Mouse (Mus musculus): ENCODE results near the gene Usp16. TPM values are rescaled to one million over a fixed set of nuclear protein-coding genes. Genes with fewer than 3 reads are reported as not detected.
A peak's percentile ranks its signal among the peaks of the same experiment; 100 is the strongest.

The Usp16 gene
- total RNA-seq (2021): 10 to 100 TPM; 23.4 to 32.3 TPM
- long read RNA-seq, experiment 1, transcript Usp16-201 (18 exons, 3,205 nt): major isoform, 6 of 16 reads
- long read RNA-seq, experiment 1, partial matches to known transcripts: 3 of 16 reads
- long read RNA-seq, experiment 1, other reads (novel, unspliced or antisense): 3 of 16 reads
- long read RNA-seq, experiment 2, transcript Usp16-201 (18 exons, 3,205 nt): major isoform, 7 of 16 reads
- long read RNA-seq, experiment 2, partial matches to known transcripts: 3 of 16 reads
- long read RNA-seq, experiment 2, other reads (novel, unspliced or antisense): 5 of 16 reads

GRCm38 (mm10) chr16:87454419-87455179, at the start of gene Usp16:
TSS of gene Usp16 (plus strand) at chr16:87454703.
- peak; percentile 95 for DNase-seq
- intact Hi-C loops (cut with DNase I; ENCODE audit: low total_unique reads): no loop called here

DNA sequence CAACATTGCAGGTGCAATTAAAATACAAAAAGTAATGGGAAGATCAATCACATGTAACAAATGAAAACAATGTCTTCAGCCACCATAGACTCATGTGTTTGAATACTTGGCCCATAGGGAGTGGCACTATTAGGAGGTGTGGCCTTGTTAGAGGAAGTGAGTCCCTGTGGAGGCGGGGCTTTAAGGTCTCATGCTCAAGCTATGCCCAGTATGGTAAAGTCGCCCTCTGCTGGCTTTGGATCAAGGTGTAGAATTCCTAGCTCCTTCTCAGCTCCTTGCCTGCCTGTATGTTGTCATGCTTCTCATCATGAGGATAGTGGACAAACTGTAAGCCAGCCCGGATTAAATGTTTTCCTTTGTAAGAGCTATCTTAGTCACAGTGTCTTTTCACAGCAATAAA, 49.5 kb upstream of the Usp16 start:
- DNase-seq: no peak
- intact Hi-C loops (cut with DNase I; ENCODE audit: low total_unique reads): no loop called here

DNA sequence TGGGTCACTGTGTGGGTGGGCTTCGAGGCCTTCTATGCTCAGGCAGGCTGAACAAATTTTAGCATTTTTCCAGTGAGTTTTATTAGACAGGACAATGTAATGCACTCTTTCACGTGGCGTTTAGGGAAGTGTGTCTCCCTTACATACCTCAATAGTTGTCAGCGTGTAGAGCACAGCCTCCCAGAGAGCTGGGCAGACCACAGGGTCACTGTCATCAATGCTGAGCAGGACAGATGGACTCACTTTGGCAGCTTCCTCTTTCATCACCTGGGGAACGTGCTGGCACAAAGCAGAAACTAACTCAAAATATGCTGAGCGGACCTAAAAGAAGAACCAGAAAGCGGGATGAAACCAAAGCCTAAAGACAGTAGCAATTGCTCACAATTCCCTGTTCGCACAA, 33.8 kb upstream of the Usp16 start:
- intact Hi-C loops (cut with DNase I; ENCODE audit: low total_unique reads): loop anchor here (10.0 kb wide), 1 partner anchor 54 kb away; no protein-coding TSS in a partner anchor
- no peak for DNase-seq

DNA sequence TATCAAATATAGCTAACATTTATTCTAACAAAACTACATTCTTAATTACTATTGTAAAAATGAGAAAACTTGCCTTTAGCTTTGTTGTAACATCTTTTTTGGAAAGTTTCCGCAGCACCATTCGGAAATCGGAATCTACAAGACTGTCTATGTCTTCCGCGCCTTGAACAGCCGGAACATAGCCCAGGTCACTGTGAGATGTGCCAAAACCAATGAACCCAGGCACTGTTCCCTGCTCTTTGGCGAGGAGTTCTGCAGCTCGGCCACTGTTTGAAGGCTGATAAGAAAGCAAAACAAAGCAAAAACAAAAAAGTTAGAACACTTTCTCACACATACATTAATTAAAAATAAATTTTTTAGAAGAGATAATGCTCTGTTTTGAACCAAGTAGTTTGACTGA, 27.0 kb upstream of the Usp16 start:
- intact Hi-C loops (cut with DNase I; ENCODE audit: low total_unique reads): loop anchor here (10.0 kb wide), 1 partner anchor 47 kb away; no protein-coding TSS in a partner anchor
- no peak for DNase-seq

- peak; percentile 98 for DNase-seq
- intact Hi-C loops (cut with DNase I; ENCODE audit: low total_unique reads): no loop called here
Measured at GRCm38 (mm10) chr16:87432033-87432814, 22.3 kb upstream of the Usp16 start, which contains the start of gene Ltn1. TSS of gene Ltn1 (minus strand) at chr16:87432612.

DNA sequence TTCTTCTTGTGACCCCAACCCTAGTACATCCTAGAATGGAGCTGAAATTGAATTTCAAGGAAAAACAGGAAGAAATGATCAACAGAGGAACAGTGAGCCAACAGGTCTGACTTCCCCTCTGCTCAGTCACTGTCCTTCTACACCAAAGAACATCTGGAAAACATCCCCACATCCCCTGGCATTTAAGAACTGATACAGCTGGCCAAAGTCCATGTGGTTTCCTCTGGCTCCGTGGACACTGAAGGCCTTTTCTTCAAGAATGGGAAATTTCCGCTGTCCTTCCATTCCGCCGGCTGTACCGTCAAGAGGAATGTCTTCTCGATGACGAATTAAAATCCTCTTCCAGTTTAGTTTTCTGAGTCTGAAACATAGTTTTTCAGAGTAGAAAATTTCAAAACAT, 20.2 kb upstream of the Usp16 start:
- intact Hi-C loops (cut with DNase I; ENCODE audit: low total_unique reads): no loop called here
- no peak for DNase-seq

DNA sequence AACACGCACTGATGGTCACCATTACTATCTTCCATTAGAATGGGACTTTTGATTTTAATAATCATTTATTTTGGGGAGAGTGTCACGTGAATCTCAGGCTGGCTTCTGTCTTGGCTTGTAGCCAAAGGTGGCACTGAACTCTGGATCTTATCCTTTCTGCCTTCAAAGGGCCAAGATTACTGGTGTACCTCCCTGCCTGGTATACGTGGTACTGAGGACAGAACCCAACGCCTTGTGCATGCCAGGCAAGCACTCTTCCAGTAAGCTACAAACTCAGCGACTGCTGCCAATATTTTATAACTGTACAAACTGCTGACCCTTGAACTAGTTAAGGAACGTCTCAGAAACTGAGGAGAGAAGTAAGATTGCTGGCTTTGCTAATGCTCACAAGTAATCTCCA, 19.6 kb upstream of the Usp16 start:
- DNase-seq: no peak
- intact Hi-C loops (cut with DNase I; ENCODE audit: low total_unique reads): no loop called here

- intact Hi-C loops (cut with DNase I; ENCODE audit: low total_unique reads): no loop called here
- DNase-seq: no peak
Measured at GRCm38 (mm10) chr16:87435411-87436205, 18.9 kb upstream of the Usp16 start.

- intact Hi-C loops (cut with DNase I; ENCODE audit: low total_unique reads): no loop called here
- DNase-seq: no peak
Measured at GRCm38 (mm10) chr16:87437096-87437495, 17.4 kb upstream of the Usp16 start.

GRCm38 (mm10) chr16:87438697-87439096, 15.8 kb upstream of the Usp16 start:
- intact Hi-C loops (cut with DNase I; ENCODE audit: low total_unique reads): no loop called here

DNA sequence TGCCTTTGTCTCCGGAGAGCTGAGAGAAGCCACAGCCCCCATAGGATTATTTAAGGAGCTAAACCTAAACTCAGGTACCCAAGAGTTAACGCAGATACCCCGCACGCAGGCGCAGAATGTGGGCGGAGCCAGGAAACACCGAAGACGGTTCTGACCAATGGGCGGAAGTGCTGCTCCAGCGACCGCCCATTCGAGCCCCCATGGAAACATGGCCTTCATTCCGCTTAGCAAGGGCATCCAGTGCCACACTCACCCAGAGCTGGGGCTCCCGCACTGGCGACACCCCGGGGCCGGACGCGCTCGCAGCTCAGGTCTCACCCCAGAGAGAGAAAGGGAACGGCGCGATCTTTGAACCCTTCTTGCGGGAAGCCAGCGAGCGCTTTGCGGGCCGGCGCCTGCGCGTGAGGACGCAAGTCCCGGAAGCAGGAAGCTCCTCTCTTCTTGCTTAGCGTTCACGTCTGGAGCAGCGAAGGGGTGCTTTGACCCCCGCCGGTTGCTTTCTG, 14.3 kb upstream of the Usp16 start, which contains the start of gene Rwdd2b:
TSS of gene Rwdd2b (minus strand) at position 390 of the 503 bp plus-strand sequence.
- intact Hi-C loops (cut with DNase I; ENCODE audit: low total_unique reads): no loop called here
- DNase-seq: peak; percentile 94

More at GRCm38 (mm10) chr16:87438697-87439096, 15.8 kb upstream of the Usp16 start:
- DNase-seq: no peak

GRCm38 (mm10) chr16:87441089-87441488, 13.4 kb upstream of the Usp16 start:
- DNase-seq: no peak
- intact Hi-C loops (cut with DNase I; ENCODE audit: low total_unique reads): no loop called here

- intact Hi-C loops (cut with DNase I; ENCODE audit: low total_unique reads): no loop called here
- no peak for DNase-seq
Measured at GRCm38 (mm10) chr16:87442291-87442690, 12.2 kb upstream of the Usp16 start.

DNA sequence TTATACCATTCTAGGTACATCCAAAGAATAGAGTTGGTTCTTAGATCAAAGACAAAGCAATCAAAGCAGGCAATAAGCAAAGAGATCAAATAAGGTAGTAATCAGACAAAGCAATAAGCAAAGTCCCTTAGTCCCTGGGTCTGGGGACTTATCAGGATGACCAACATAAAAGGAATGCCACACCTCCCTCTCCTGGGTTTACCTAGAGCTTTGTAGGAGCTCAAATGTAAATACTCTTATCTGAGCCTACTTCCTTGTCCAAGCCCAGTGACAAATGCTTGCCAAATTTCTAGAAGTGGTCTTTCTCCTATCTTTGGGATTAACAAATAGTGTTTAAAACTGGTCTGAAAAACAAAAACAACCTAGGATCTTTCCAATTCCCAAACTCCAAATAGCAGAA, 11.3 kb upstream of the Usp16 start:
- no peak for DNase-seq
- intact Hi-C loops (cut with DNase I; ENCODE audit: low total_unique reads): no loop called here

- intact Hi-C loops (cut with DNase I; ENCODE audit: low total_unique reads): no loop called here
- DNase-seq: no peak
Measured at GRCm38 (mm10) chr16:87444071-87444470, 10.4 kb upstream of the Usp16 start.

- DNase-seq: no peak
- intact Hi-C loops (cut with DNase I; ENCODE audit: low total_unique reads): no loop called here
Measured at GRCm38 (mm10) chr16:87445110-87445509, 9.4 kb upstream of the Usp16 start.

DNA sequence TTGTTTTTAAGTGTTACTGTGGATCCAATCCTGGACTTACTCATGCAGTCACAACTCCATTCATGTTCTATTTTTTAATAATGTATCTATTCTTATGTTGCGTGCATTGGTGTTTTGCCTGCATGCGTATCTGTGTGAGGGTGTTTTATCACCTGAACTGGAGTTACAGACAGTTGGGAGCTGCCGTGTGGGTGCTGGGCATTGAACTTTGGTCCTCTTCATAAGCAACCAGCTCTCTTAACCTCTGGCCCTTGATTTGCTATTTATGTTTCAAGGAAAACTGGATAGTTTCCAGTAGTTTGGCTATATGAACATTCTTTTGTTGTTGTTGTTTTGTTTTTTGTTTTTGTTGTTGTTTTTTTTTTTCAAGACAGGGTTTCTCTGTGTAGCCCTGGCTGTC, 9.0 kb upstream of the Usp16 start:
- intact Hi-C loops (cut with DNase I; ENCODE audit: low total_unique reads): no loop called here

GRCm38 (mm10) chr16:87453226-87453625, 1.3 kb upstream of the Usp16 start:
- DNase-seq: no peak
- intact Hi-C loops (cut with DNase I; ENCODE audit: low total_unique reads): no loop called here

More for the DNA sequence above, 9.0 kb upstream of the Usp16 start:
- DNase-seq: no peak

GRCm38 (mm10) chr16:87455180-87455611, 693 bp downstream of the Usp16 start:
- no peak for DNase-seq
- intact Hi-C loops (cut with DNase I; ENCODE audit: low total_unique reads): no loop called here
